Mouse (Mus musculus) lung, embryonic 14.5 days (tissue): ENCODE measurements at regions not wholly inside any gene's neighbourhood (a gene's known extent, or its start where the extent isn't known, plus 50 kb on each side); places are given as distances from the start of the nearest gene placed in this dataset.
"Not testable (repeated sequence)": the region's sequence is repeated elsewhere in the genome, so short reads cannot be mapped to it uniquely, and the experiment has no call there.

Experiments used
- ATAC-seq: fragments of 200-750 bp; cut with Nextera tagmentation; 2 replicates; pipeline ENCODE4 v1.8.0; 2017; ENCODE audit warnings: mild to moderate bottlenecking, moderate TSS enrichment, moderate library complexity; ENCODE audit not compliant: insufficient read depth
- DNase-seq: peaks from one replicate; pipeline ENCODE4 v3.0.0-alpha.2; 2015
- H3K27ac ChIP-seq: fragments of 300-500 bp; sonication (generic); 2 replicates; pipeline ENCODE4 v1.5.1; 2014; ENCODE audit warnings: low read depth, mild to moderate bottlenecking, moderate library complexity
- H3K27me3 ChIP-seq: fragments of 300-500 bp; sonication (generic); 2 replicates; pipeline ENCODE4 v1.6.1; 2014; ENCODE audit warnings: low read length, control low read depth; ENCODE audit not compliant: insufficient read depth
- H3K36me3 ChIP-seq: fragments of 300-500 bp; sonication (generic); 2 replicates; pipeline ENCODE4 v1.6.1; 2014; ENCODE audit warnings: control low read depth; ENCODE audit not compliant: insufficient read depth
- H3K4me1 ChIP-seq: fragments of 300-500 bp; sonication (generic); 2 replicates; pipeline ENCODE4 v1.6.1; 2014; ENCODE audit warnings: antibody characterized with exemption, control low read depth; ENCODE audit not compliant: insufficient read depth
- H3K4me2 ChIP-seq: fragments of 300-500 bp; sonication (generic); 2 replicates; pipeline ENCODE4 v1.6.1; 2014; ENCODE audit warnings: mild to moderate bottlenecking
- H3K4me3 ChIP-seq: fragments of 300-500 bp; sonication (generic); 2 replicates; pipeline ENCODE4 v1.5.1; 2014; ENCODE audit warnings: low read depth, low read length
- H3K9ac ChIP-seq: fragments of 300-500 bp; sonication (generic); 2 replicates; pipeline ENCODE4 v1.6.1; 2014
- H3K9me3 ChIP-seq: fragments of 300-500 bp; sonication (generic); 2 replicates; pipeline ENCODE4 v1.6.1; 2016; ENCODE audit warnings: low read depth, low read length, control low read depth
- CTCF ChIP-seq: IDR thresholded peaks from 2 replicates; pipeline ENCODE4 v1.5.1; 2016; ENCODE audit warnings: antibody characterized with exemption, low read depth
- WGBS: fragments of 180-500 bp; shearing (Covaris S2); extraction: QIAGEN DNeasy Blood & Tissue Kit; methylation state at CpG from one replicate; pipeline ENCODE4 v1.1.7; 2014; 5-methylcytosine and 5-hydroxymethylcytosine counted together

GRCm38 (mm10) chr4:31323816-31324215 lies 640.1 kb upstream of the Map3k7 start:
- H3K9ac ChIP-seq: no peak overlapping the region
- H3K9me3 ChIP-seq: no peaks in the 10 kb centered on the region
- TF ChIP-seq CTCF: no peak
- 93% methylated on average over 3 of the region's 3 CpGs for WGBS
- no peaks in the 10 kb centered on the region for H3K27me3 ChIP-seq
- ATAC-seq: no peak
- no peaks in the 10 kb centered on the region for H3K4me1 ChIP-seq
- DNase-seq: no peak
- no peak overlapping the region for H3K4me2 ChIP-seq
- no peak overlapping the region for H3K27ac ChIP-seq
- no peaks in the 10 kb centered on the region for H3K36me3 ChIP-seq
- no peak overlapping the region for H3K4me3 ChIP-seq

- H3K9ac ChIP-seq: no peak overlapping the region
- no peaks in the 10 kb centered on the region for H3K36me3 ChIP-seq
- H3K27ac ChIP-seq: no peak overlapping the region
- ATAC-seq: no peak
- DNase-seq: peak; percentile 21
- no peak overlapping the region for H3K4me2 ChIP-seq
- no peaks in the 10 kb centered on the region for H3K9me3 ChIP-seq
- no peak overlapping the region for H3K4me3 ChIP-seq
- TF ChIP-seq CTCF: no peak
- H3K27me3 ChIP-seq: no peaks in the 10 kb centered on the region
- no peaks in the 10 kb centered on the region for H3K4me1 ChIP-seq
- WGBS: 42% methylated on average over 5 of the region's 5 CpGs
Measured at GRCm38 (mm10) chr4:31328798-31329197, 635.1 kb upstream of the Map3k7 start.

- Histone ChIP-seq H3K36me3 (no peaks in the 10 kb centered on the region), H3K4me3 (no peak overlapping the region), H3K9me3 (no peaks in the 10 kb centered on the region), H3K27me3 (no peaks in the 10 kb centered on the region), H3K9ac (no peak overlapping the region), H3K4me2 (no peak overlapping the region), H3K4me1 (no peaks in the 10 kb centered on the region), H3K27ac (no peak overlapping the region)
- TF ChIP-seq CTCF: no peak
- DNase-seq: peak; percentile 51
- ATAC-seq: no peak
Measured at GRCm38 (mm10) chr4:31331053-31331452, 632.8 kb upstream of the Map3k7 start.

- Histone ChIP-seq H3K4me3 (no peak overlapping the region), H3K4me2 (no peak overlapping the region), H3K36me3 (no peaks in the 10 kb centered on the region), H3K4me1 (no peaks in the 10 kb centered on the region), H3K9me3 (no peaks in the 10 kb centered on the region), H3K27me3 (no peaks in the 10 kb centered on the region), H3K9ac (no peak overlapping the region), H3K27ac (no peak overlapping the region)
- TF ChIP-seq CTCF: no peak
- 80% methylated on average over 3 of the region's 3 CpGs for WGBS
- ATAC-seq: no peak
- no peak for DNase-seq
Measured at GRCm38 (mm10) chr4:31335686-31336085, 628.2 kb upstream of the Map3k7 start.

GRCm38 (mm10) chr4:31337980-31338379 lies 625.9 kb upstream of the Map3k7 start:
- Histone ChIP-seq H3K27me3 (no peaks in the 10 kb centered on the region), H3K4me3 (no peak overlapping the region), H3K9ac (no peak overlapping the region), H3K9me3 (no peaks in the 10 kb centered on the region), H3K27ac (no peak overlapping the region), H3K4me1 (no peaks in the 10 kb centered on the region), H3K4me2 (no peak overlapping the region), H3K36me3 (no peaks in the 10 kb centered on the region)
- 32% methylated on average over 4 of the region's 4 CpGs for WGBS
- ATAC-seq (no peak), DNase-seq (peak; percentile 8)
- TF ChIP-seq CTCF: no peak

- no peak overlapping the region for H3K4me2 ChIP-seq
Measured at GRCm38 (mm10) chr4:31343312-31344248, 620.3 kb upstream of the Map3k7 start.

GRCm38 (mm10) chr4:31354046-31354445 lies 609.9 kb upstream of the Map3k7 start:
- H3K27ac ChIP-seq, H3K4me1 ChIP-seq, ATAC-seq, H3K27me3 ChIP-seq, H3K9me3 ChIP-seq, H3K4me2 ChIP-seq, H3K9ac ChIP-seq, H3K36me3 ChIP-seq, DNase-seq, H3K4me3 ChIP-seq: not testable (repeated sequence)
- 96% methylated on average over 2 of the region's 3 CpGs for WGBS

More at GRCm38 (mm10) chr4:31343312-31344248, 620.3 kb upstream of the Map3k7 start:
- no peak overlapping the region for H3K9ac ChIP-seq
- H3K9me3 ChIP-seq: no peaks in the 10 kb centered on the region
- no peaks in the 10 kb centered on the region for H3K27me3 ChIP-seq
- 24% methylated on average over 5 of the region's 5 CpGs for WGBS
- no peak for TF ChIP-seq CTCF
- H3K4me3 ChIP-seq: no peak overlapping the region
- DNase-seq (peak; percentile 71), ATAC-seq (peak; percentile 89)
- no peak overlapping the region; the same call in 1 of the 2 replicates for H3K27ac ChIP-seq
- no peaks in the 10 kb centered on the region for H3K36me3 ChIP-seq
- H3K4me1 ChIP-seq: peaks cover 4% of the 10 kb centered on the region
